Mouse (Mus musculus): Measurements from ENCODE around the gene Mast4.
A peak's percentile ranks its signal among the peaks of the same experiment; 100 is the strongest.
"Not testable (repeated sequence)": the region's sequence is repeated elsewhere in the genome, so short reads cannot be mapped to it uniquely, and the experiment has no call there.

Mast4 gene

GRCm38 (mm10) chr13:102745270-102745600 is 589.1 kb downstream of the Mast4 start:
- no peak for DNase-seq (ENCODE audit: low spot score)

GRCm38 (mm10) chr13:102744481-102745269 is 589.6 kb downstream of the Mast4 start:
- DNase-seq (ENCODE audit: low spot score) = peak; percentile 73

GRCm38 (mm10) chr13:102739720-102740535 is 594.4 kb downstream of the Mast4 start:
- DNase-seq (ENCODE audit: low spot score) = no peak

- no peak for DNase-seq (ENCODE audit: low spot score)
Measured at GRCm38 (mm10) chr13:102737811-102738210, 596.5 kb downstream of the Mast4 start.

- no peak for DNase-seq (ENCODE audit: low spot score)
Measured at GRCm38 (mm10) chr13:102733063-102733462, 601.2 kb downstream of the Mast4 start.

- not testable (repeated sequence) for DNase-seq (ENCODE audit: low spot score)
Measured at GRCm38 (mm10) chr13:102728951-102729350, 605.3 kb downstream of the Mast4 start.

- no peak for DNase-seq (ENCODE audit: low spot score)
Measured at GRCm38 (mm10) chr13:102728035-102728434, 606.3 kb downstream of the Mast4 start.

- DNase-seq (ENCODE audit: low spot score) = no peak
Measured at GRCm38 (mm10) chr13:102726876-102727275, 607.4 kb downstream of the Mast4 start.

- DNase-seq (ENCODE audit: low spot score) = no peak
Measured at GRCm38 (mm10) chr13:102725906-102726305, 608.4 kb downstream of the Mast4 start.

GRCm38 (mm10) chr13:102725416-102725815 is 608.9 kb downstream of the Mast4 start:
- no peak for DNase-seq (ENCODE audit: low spot score)

GRCm38 (mm10) chr13:102716973-102717372 is 617.3 kb downstream of the Mast4 start:
- no peak for DNase-seq (ENCODE audit: low spot score)

GRCm38 (mm10) chr13:102700744-102701143 is 633.6 kb downstream of the Mast4 start:
- DNase-seq (ENCODE audit: low spot score) = no peak

- no peak for DNase-seq (ENCODE audit: low spot score)
Measured at GRCm38 (mm10) chr13:102700176-102700575, 634.1 kb downstream of the Mast4 start.

- DNase-seq (ENCODE audit: low spot score) = peak; percentile 42
Measured at GRCm38 (mm10) chr13:102698751-102699323, 635.5 kb downstream of the Mast4 start.

- peak; percentile 3 for DNase-seq (ENCODE audit: low spot score)
Measured at GRCm38 (mm10) chr13:102698335-102698734, 636.0 kb downstream of the Mast4 start.

GRCm38 (mm10) chr13:102695121-102695905 is 639.0 kb downstream of the Mast4 start:
- DNase-seq (ENCODE audit: low spot score) = no peak

GRCm38 (mm10) chr13:102694154-102694553 is 640.1 kb downstream of the Mast4 start:
- DNase-seq (ENCODE audit: low spot score) = no peak

GRCm38 (mm10) chr13:102693341-102693801 is 640.9 kb downstream of the Mast4 start, which contains the start of gene Cd180:
Gene Cd180 (plus strand): TSS chr13:102693558.
- no peak for DNase-seq (ENCODE audit: low spot score)

- no peak for DNase-seq (ENCODE audit: low spot score)
Measured at GRCm38 (mm10) chr13:102691408-102692150, 642.7 kb downstream of the Mast4 start.

- no peak for DNase-seq (ENCODE audit: low spot score)
Measured at GRCm38 (mm10) chr13:102690184-102690583, 644.1 kb downstream of the Mast4 start.

All from retina, embryonic 14.5 days (tissue).